Mouse (Mus musculus) lung, embryonic 16.5 days (tissue): ENCODE measurements around the gene 4921530L21Rik. TPM values are rescaled to one million over a fixed set of nuclear protein-coding genes. Genes with fewer than 3 reads are reported as not detected.

Source experiments
- ATAC-seq: fragments of 200-750 bp; cut with Nextera tagmentation; 2 replicates; pipeline ENCODE4 v1.8.0; 2017; ENCODE audit warnings: low read depth, mild to moderate bottlenecking, moderate library complexity
- H3K27ac ChIP-seq: fragments of 300-500 bp; sonication (generic); 2 replicates; pipeline ENCODE4 v1.5.1; 2014; ENCODE audit warnings: mild to moderate bottlenecking, control low read depth, low read length
- H3K27me3 ChIP-seq: fragments of 300-500 bp; sonication (generic); 2 replicates; pipeline ENCODE4 v1.6.1; 2014; ENCODE audit warnings: low read depth, low read length, mixed read lengths; ENCODE audit not compliant: control insufficient read depth, insufficient read depth
- H3K36me3 ChIP-seq: fragments of 300-500 bp; sonication (generic); 2 replicates; pipeline ENCODE4 v1.6.1; 2014; ENCODE audit warnings: low read length; ENCODE audit not compliant: control insufficient read depth, insufficient read depth
- H3K4me1 ChIP-seq: fragments of 300-500 bp; sonication (generic); replicated peaks from 2 replicates; pipeline ENCODE4 v1.6.1; 2014; ENCODE audit warnings: low read length, mixed read lengths; ENCODE audit not compliant: control insufficient read depth, insufficient read depth
- H3K4me2 ChIP-seq: fragments of 300-500 bp; sonication (generic); 2 replicates; pipeline ENCODE4 v1.6.1; 2014; ENCODE audit warnings: low read depth, low read length, control low read depth
- H3K4me3 ChIP-seq: fragments of 300-500 bp; sonication (generic); 2 replicates; pipeline ENCODE4 v1.5.1; 2014; ENCODE audit warnings: mild to moderate bottlenecking, low read length, control low read depth
- H3K9ac ChIP-seq: fragments of 300-500 bp; sonication (generic); 2 replicates; pipeline ENCODE4 v1.6.1; 2014; ENCODE audit warnings: low read length, control low read depth
- H3K9me3 ChIP-seq: fragments of 300-500 bp; sonication (generic); 2 replicates; pipeline ENCODE4 v1.6.1; 2016; ENCODE audit warnings: low read length; ENCODE audit not compliant: control insufficient read depth
- WGBS: fragments of 180-500 bp; shearing (Covaris S2); extraction: QIAGEN DNeasy Blood & Tissue Kit; methylation state at CpG from one replicate; pipeline ENCODE4 v1.1.7; 2014; 5-methylcytosine and 5-hydroxymethylcytosine counted together
- polyA plus RNA-seq: library from polyadenylated mRNA; unstranded; fragments of >200 nt; fragmentation: Nextera tagmentation; extraction: Ambion mirVana; gene quantifications from 2 replicates; pipeline ENCODE4 v1.2.1, GENCODE M21; 2015

The 4921530L21Rik gene
- polyA plus RNA-seq, 1 experiment from 2014 or later, result not detected

GRCm38 (mm10) chr14:95913293-95913692, 32.2 kb downstream of the 4921530L21Rik start:
- H3K9ac ChIP-seq, result no peak overlapping the region
- no peak for ATAC-seq
- 86% methylated on average over 2 of the region's 2 CpGs for WGBS

GRCm38 (mm10) chr14:95926742-95927141, 45.7 kb downstream of the 4921530L21Rik start:
- 86% methylated on average over 1 of the region's 1 CpGs for WGBS
- no peaks in the 10 kb centered on the region for H3K9me3 ChIP-seq
- no peak overlapping the region for H3K27ac ChIP-seq
- ATAC-seq, result no peak
- no peak overlapping the region for H3K4me3 ChIP-seq
- no peaks in the 10 kb centered on the region for H3K27me3 ChIP-seq
- H3K4me1 ChIP-seq, result no peaks in the 10 kb centered on the region
- no peaks in the 10 kb centered on the region for H3K36me3 ChIP-seq
- H3K9ac ChIP-seq, result no peak overlapping the region
- H3K4me2 ChIP-seq, result no peak overlapping the region

More at GRCm38 (mm10) chr14:95913293-95913692, 32.2 kb downstream of the 4921530L21Rik start:
- no peaks in the 10 kb centered on the region for H3K4me1 ChIP-seq
- no peak overlapping the region for H3K27ac ChIP-seq
- no peaks in the 10 kb centered on the region for H3K27me3 ChIP-seq
- no peak overlapping the region for H3K4me3 ChIP-seq
- H3K9me3 ChIP-seq, result no peaks in the 10 kb centered on the region
- H3K4me2 ChIP-seq, result no peak overlapping the region
- H3K36me3 ChIP-seq, result no peaks in the 10 kb centered on the region

- no peaks in the 10 kb centered on the region for H3K9me3 ChIP-seq
- H3K4me2 ChIP-seq, result no peak overlapping the region
- no peak for ATAC-seq
- no peak overlapping the region for H3K4me3 ChIP-seq
- no peaks in the 10 kb centered on the region for H3K27me3 ChIP-seq
- no peaks in the 10 kb centered on the region for H3K36me3 ChIP-seq
- no peak overlapping the region for H3K27ac ChIP-seq
- no peak overlapping the region for H3K9ac ChIP-seq
- WGBS, result 48% methylated on average over 3 of the region's 3 CpGs
- no peaks in the 10 kb centered on the region for H3K4me1 ChIP-seq
These were observed 47.0 kb downstream of the 4921530L21Rik start for GRCm38 (mm10) chr14:95927810-95928785.
